Mouse (Mus musculus): ENCODE results near the gene Olfr1018.

The Olfr1018 gene

GRCm38 (mm10) chr2:85818179-85818578 lies at the start of gene Olfr1018:
Gene Olfr1018, plus strand, starts transcription at chr2:85818479.
- DNase-seq (ENCODE audit: low read depth in 2 of 2, low spot score in 2 of 2) = no peak

DNA sequence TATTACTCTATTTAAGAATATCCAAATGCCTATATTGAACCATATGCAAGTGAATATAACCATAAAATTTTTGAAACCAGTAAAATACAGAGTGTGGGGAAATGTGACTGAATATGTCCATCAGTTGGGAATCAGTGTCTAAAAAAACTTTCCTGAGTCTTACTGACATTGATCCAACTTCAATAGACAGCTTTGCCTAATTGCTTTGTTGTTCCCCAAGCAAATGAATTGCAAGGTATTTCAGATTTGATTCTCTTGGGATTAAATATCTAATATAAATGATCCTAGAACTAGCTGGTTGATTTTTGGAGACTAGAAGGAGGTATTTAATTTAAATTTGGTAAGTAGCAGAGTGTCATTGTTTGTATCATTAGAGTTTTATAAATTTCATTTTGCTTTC lies 45.9 kb upstream of the Olfr1018 start, which contains the start of gene Olfr1014:
TSS of gene Olfr1014 (plus strand) at position 301 of the 400 bp plus-strand sequence.
- DNase-seq (ENCODE audit: low read depth in 2 of 2, low spot score in 2 of 2) = no peak

DNA sequence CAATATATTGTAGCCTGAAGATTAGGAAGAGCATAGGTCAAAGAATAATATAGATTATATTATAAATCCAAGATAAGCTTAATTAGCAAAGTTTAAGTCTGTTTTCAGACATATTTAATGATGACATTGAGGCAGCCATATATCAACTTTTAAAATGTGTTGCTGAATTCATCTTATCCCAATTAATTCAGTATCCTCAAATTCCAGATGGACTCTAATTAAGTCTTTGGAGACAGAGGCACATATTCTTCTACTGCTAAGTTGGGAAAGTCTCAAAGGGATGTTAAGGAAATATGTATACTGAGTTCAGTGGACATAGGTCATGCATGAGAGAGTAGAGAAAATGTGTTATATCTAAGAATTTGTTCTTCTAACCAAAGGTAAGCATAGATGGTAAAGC lies 36.6 kb upstream of the Olfr1018 start, which contains the start of gene Olfr1015:
TSS of gene Olfr1015 (plus strand) at position 301 of the 400 bp plus-strand sequence.
- DNase-seq (ENCODE audit: low read depth in 2 of 2, low spot score in 2 of 2) = no peak

DNA sequence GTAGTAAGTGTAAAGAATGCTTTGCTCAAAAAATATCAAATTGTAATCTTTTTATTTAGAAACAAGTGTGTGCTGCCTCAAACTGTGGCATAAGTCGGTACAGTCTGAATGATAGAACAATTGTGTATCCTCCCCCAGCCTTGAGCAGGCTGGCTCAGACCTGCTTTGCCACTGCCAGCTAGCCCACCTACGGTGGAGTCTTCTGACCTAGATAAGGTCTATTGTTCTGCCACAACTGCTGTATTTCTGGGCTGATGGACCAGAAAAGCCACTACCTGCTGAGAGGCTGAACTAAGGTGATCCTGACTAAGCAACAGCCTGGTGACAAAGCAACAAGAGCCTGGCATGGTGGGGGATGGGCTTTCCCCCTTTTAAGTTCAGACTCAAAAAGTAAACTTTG lies 25.9 kb upstream of the Olfr1018 start:
- DNase-seq (ENCODE audit: low read depth in 2 of 2, low spot score in 2 of 2) = no peak

GRCm38 (mm10) chr2:85802444-85802843 lies 15.8 kb upstream of the Olfr1018 start, which contains the start of gene Olfr1016:
Gene Olfr1016, minus strand, starts transcription at chr2:85802544.
- DNase-seq (ENCODE audit: low read depth in 2 of 2, low spot score in 2 of 2) = no peak

GRCm38 (mm10) chr2:85804501-85804900 lies 13.8 kb upstream of the Olfr1018 start:
- DNase-seq (ENCODE audit: low read depth in 2 of 2, low spot score in 2 of 2) = no peak

GRCm38 (mm10) chr2:85845383-85845782 lies 27.1 kb downstream of the Olfr1018 start, which contains the start of gene Olfr1019:
Gene Olfr1019, minus strand, starts transcription at chr2:85845483.
- no peak for DNase-seq (ENCODE audit: low read depth in 2 of 2, low spot score in 2 of 2)

- DNase-seq (ENCODE audit: low read depth in 2 of 2, low spot score in 2 of 2) = no peak
These were observed 28.5 kb downstream of the Olfr1018 start, which contains the start of gene Olfr1020 for GRCm38 (mm10) chr2:85846730-85847129. Gene Olfr1020, plus strand, starts transcription at chr2:85847030.

DNA sequence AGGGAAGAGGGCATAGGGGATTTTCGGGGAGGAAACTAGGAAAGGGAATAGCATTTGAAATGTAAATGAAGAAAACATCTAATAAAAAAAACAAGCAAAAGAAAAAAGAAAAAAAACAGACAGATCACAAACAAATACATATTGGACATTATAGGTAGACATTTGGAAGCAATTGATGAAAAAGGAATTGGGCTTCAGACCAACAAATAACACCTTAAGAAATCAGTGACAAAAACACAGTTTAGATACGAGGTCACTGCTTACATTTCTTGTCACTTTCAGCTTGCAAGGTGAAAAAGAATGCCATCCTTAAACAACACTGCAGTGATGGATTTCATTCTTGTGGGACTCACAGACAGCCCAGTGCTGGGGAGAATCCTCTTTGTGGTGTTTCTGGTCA lies 50.0 kb downstream of the Olfr1018 start, which contains the start of gene Olfr1022:
TSS of gene Olfr1022 (plus strand) at position 301 of the 400 bp plus-strand sequence.
- no peak for DNase-seq (ENCODE audit: low read depth in 2 of 2, low spot score in 2 of 2)

Data from CD8-positive naive resting alpha-beta T cell, adult 2 months (primary cell).